Mouse (Mus musculus) myocyte (in vitro differentiated cells): Measurements from ENCODE around the gene Fto. TPM values are rescaled to one million over a fixed set of nuclear protein-coding genes. Genes with fewer than 3 reads are reported as not detected.
A peak's percentile ranks its signal among the peaks of the same experiment; 100 is the strongest.

Source experiments
- H3K27me3 ChIP-seq: one replicate; pipeline ENCODE4 v1.6.1; 2011; ENCODE audit not compliant: control insufficient read depth, insufficient read depth, insufficient read length
- H3K36me3 ChIP-seq: one replicate; pipeline ENCODE4 v1.6.1; 2011; ENCODE audit not compliant: control insufficient read depth, insufficient read depth
- H3K4me2 ChIP-seq: one replicate; pipeline ENCODE4 v1.6.1; 2011; ENCODE audit warnings: low read depth, control low read depth
- H3K4me3 ChIP-seq: one replicate; pipeline ENCODE4 v1.5.1; 2011; ENCODE audit warnings: mild to moderate bottlenecking, control low read depth, moderate library complexity
- H3K79me2 ChIP-seq: one replicate; pipeline ENCODE4 v1.6.1; 2011; ENCODE audit not compliant: control insufficient read depth, insufficient read depth
- H3ac ChIP-seq: one replicate; pipeline ENCODE4 v1.6.1; 2011; ENCODE audit not compliant: control insufficient read depth, insufficient read length
- CEBPB ChIP-seq: IDR thresholded peaks from 2 replicates; pipeline ENCODE4 v1.6.1; 2011; ENCODE audit warnings: mild to moderate bottlenecking, moderate library complexity; ENCODE audit not compliant: poor library complexity, insufficient read depth, severe bottlenecking
- E2F4 ChIP-seq: IDR thresholded peaks from one replicate; pipeline ENCODE4 v1.6.1; 2011; ENCODE audit warnings: mild to moderate bottlenecking, control low read depth, moderate library complexity; ENCODE audit not compliant: insufficient read depth
- MAX ChIP-seq: IDR thresholded peaks from one replicate; pipeline ENCODE4 v1.6.1; 2011; ENCODE audit warnings: low read depth, mild to moderate bottlenecking, control low read depth
- MYOD1 ChIP-seq, 3 experiments: IDR thresholded peaks; one replicate each; pipeline ENCODE4 v1.6.1; 2011; ENCODE audit warnings: control low read depth in 2 of 3, low read depth in 2 of 3, mild to moderate bottlenecking in 2 of 3, moderate library complexity in 1 of 3; ENCODE audit not compliant: insufficient read length in 2 of 3, control insufficient read depth in 1 of 3
- MYOG ChIP-seq, 3 experiments: IDR thresholded peaks; one replicate each; pipeline ENCODE4 v1.6.1; 2011; ENCODE audit warnings: control low read depth in 2 of 3, low read depth in 2 of 3, mild to moderate bottlenecking in 2 of 3; ENCODE audit not compliant: insufficient read length in 2 of 3, control insufficient read depth in 1 of 3, insufficient read depth in 1 of 3
- POLR2A ChIP-seq: IDR thresholded peaks from one replicate; pipeline ENCODE4 v1.6.1; 2011; ENCODE audit warnings: low read depth, mild to moderate bottlenecking, control low read depth, moderate library complexity; ENCODE audit not compliant: insufficient read length
- POLR2AphosphoS2 ChIP-seq: IDR thresholded peaks from one replicate; pipeline ENCODE4 v1.6.1; 2011; ENCODE audit warnings: low read depth, control low read depth; ENCODE audit not compliant: insufficient read length
- REST ChIP-seq: IDR thresholded peaks from one replicate; pipeline ENCODE4 v1.6.1; 2011; ENCODE audit warnings: mild to moderate bottlenecking, control low read depth, moderate library complexity; ENCODE audit not compliant: insufficient read depth, insufficient read length
- SRF ChIP-seq: IDR thresholded peaks from one replicate; pipeline ENCODE4 v1.6.1; 2011; ENCODE audit warnings: low read depth; ENCODE audit not compliant: control insufficient read depth, insufficient read length
- TCF12 ChIP-seq: IDR thresholded peaks from one replicate; pipeline ENCODE4 v1.6.1; 2011; ENCODE audit warnings: mild to moderate bottlenecking, control low read depth; ENCODE audit not compliant: poor library complexity, insufficient read depth, severe bottlenecking
- TCF3 ChIP-seq: IDR thresholded peaks from one replicate; pipeline ENCODE4 v1.6.1; 2011; ENCODE audit warnings: low read depth, control low read depth; ENCODE audit not compliant: insufficient read length
- USF1 ChIP-seq: IDR thresholded peaks from one replicate; pipeline ENCODE4 v1.6.1; 2011; ENCODE audit warnings: low read depth, mild to moderate bottlenecking, control low read depth, moderate library complexity
- polyA plus RNA-seq: library from polyadenylated mRNA; unstranded; fragments of >200 nt; fragmentation: generic; extraction: Trizol; gene quantifications from one replicate; pipeline ENCODE4 v1.2.1, GENCODE M21; 2012; ENCODE audit warnings: missing spikeins

Gene Fto
- polyA plus RNA-seq, 1 experiment: 74.1 TPM

- no peak for TF ChIP-seq SRF
- no peak for TF ChIP-seq CEBPB
- no peak for TF ChIP-seq POLR2A
- no peak for TF ChIP-seq TCF3
- TF ChIP-seq TCF12: no peak
- no peak for TF ChIP-seq REST
- TF ChIP-seq USF1: no peak
- no peaks in the 10 kb centered on the region for H3K27me3 ChIP-seq
- no peak overlapping the region for H3K4me3 ChIP-seq
- peaks cover 78% of the 10 kb centered on the region for H3K79me2 ChIP-seq
- no peak overlapping the region for H3ac ChIP-seq
- peak overlapping the region; percentile 49 for H3K4me2 ChIP-seq
- peaks cover 13% of the 10 kb centered on the region for H3K36me3 ChIP-seq
These were observed 10.2 kb downstream of the Fto start for GRCm38 (mm10) chr8:91323511-91323910.

DNA sequence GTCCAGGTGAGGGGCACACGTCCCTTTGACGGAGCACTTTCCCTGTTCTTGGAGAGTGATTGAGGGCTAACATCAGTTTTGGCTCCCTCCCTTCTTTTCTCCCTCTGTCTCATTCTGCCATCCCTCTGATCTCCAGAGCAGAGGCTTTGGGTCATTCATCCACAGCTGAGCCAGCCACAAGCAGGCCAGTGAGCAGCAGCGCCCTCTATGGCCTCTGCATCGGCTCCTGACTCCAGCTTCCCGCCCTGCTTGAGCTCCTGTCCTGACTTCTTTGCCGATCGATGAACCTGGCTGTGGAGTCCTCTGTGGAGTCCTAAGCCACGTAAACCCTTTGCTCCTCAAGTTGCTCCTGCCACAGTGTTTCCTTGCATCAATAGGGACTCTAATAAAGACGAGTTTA is 10.9 kb downstream of the Fto start:
- Histone ChIP-seq H3K4me2 (no peak overlapping the region), H3K79me2 (peaks cover 74% of the 10 kb centered on the region), H3K36me3 (peaks cover 13% of the 10 kb centered on the region), H3ac (no peak overlapping the region), H3K4me3 (no peak overlapping the region), H3K27me3 (no peaks in the 10 kb centered on the region)
- no peak for TF ChIP-seq TCF12
- TF ChIP-seq SRF: no peak
- TF ChIP-seq E2F4: no peak

GRCm38 (mm10) chr8:91324916-91325315 is 11.6 kb downstream of the Fto start:
- Histone ChIP-seq H3K79me2 (peaks cover 70% of the 10 kb centered on the region), H3K4me2 (no peak overlapping the region), H3K4me3 (no peak overlapping the region), H3ac (no peak overlapping the region), H3K36me3 (peaks cover 13% of the 10 kb centered on the region), H3K27me3 (no peaks in the 10 kb centered on the region)
- TF ChIP-seq USF1 (no peak), REST (no peak), E2F4 (no peak), POLR2A (no peak), MYOG (IDR thresholded peaks at IDR 0.05; ENCODE audit: control insufficient read depth in 1 of 3, insufficient read depth in 1 of 3, insufficient read length in 2 of 3, low read depth in 2 of 3) (no peak), CEBPB (no peak), TCF3 (no peak), SRF (no peak), POLR2AphosphoS2 (no peak), TCF12 (no peak), MAX (no peak), MYOD1 (IDR thresholded peaks at IDR 0.05; ENCODE audit: control insufficient read depth in 1 of 3, insufficient read length in 2 of 3, low read depth in 2 of 3) (no peak)

GRCm38 (mm10) chr8:91326018-91326417 is 12.7 kb downstream of the Fto start:
- Histone ChIP-seq H3K4me2 (no peak overlapping the region), H3ac (no peak overlapping the region), H3K4me3 (no peak overlapping the region), H3K79me2 (peaks cover 70% of the 10 kb centered on the region), H3K27me3 (no peaks in the 10 kb centered on the region), H3K36me3 (peaks cover 13% of the 10 kb centered on the region)
- TF ChIP-seq MYOG (IDR thresholded peaks at IDR 0.05; ENCODE audit: control insufficient read depth in 1 of 3, insufficient read depth in 1 of 3, insufficient read length in 2 of 3, low read depth in 2 of 3) (no peak), TCF12 (peak; percentile 26), MYOD1 (IDR thresholded peaks at IDR 0.05; ENCODE audit: control insufficient read depth in 1 of 3, insufficient read length in 2 of 3, low read depth in 2 of 3) (peak in 1 of 3 experiments; percentile 56), CEBPB (peak; percentile 43; the same call in 1 of the 2 replicates)

DNA sequence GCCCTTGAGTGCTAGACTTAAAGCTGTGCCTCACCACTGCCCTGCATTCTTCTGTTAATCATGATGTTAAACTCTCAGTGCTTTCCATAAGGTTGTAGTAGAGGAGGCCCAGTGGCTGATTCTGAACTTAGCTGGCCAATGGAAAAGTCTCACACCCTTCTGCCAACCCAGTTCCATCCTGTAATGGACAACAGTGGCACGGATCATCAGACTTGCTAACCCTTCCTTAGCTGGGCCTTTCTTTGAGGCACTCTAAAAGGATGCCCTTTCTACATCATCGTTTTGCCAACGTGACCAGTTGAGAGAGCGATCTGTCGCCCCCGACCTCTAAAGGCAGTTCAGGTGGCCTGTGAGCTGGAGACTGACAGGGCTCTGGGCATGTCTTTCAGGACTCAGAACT is 13.6 kb downstream of the Fto start:
- no peak overlapping the region for H3ac ChIP-seq
- H3K36me3 ChIP-seq: peaks cover 13% of the 10 kb centered on the region
- peaks cover 70% of the 10 kb centered on the region for H3K79me2 ChIP-seq
- TF ChIP-seq TCF3 (no peak), USF1 (no peak)
- H3K4me3 ChIP-seq: no peak overlapping the region
- H3K27me3 ChIP-seq: no peaks in the 10 kb centered on the region
- H3K4me2 ChIP-seq: no peak overlapping the region

DNA sequence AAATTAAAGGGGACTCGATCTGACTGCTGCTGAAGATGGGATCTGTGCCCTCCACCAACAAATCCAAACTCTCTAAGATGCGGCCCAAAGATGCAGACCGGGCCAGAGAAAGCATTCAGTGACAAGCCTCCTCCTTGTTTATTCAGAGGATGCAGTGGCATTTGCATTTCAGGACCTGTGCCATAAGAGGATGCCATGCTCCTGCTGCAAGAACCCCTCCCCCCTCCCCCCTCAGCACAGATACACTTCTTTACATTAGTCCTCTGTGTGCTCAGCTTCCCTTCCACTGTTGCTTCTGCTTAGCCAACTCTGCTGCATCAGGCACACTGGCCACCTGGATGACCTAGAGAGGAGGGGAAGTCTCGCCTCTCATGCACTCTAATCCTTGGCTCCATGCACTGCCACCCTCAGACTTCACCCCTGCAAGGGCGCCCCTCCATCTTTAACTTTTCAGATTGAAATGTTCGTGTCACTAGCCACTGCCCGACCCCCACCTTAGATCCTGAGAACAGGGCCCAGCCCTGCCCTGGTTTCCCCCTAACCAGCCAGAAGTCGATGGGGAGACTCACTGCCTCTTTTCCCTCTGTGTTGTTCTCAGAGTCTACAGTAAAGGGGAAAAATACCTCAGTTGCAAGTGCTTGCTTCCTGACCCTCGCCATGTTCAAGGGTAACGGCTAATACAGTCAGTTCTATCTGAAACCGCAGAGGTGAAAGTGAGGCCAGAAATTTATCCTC is 14.3 kb downstream of the Fto start:
- no peaks in the 10 kb centered on the region for H3K27me3 ChIP-seq
- no peak for TF ChIP-seq MYOG (IDR thresholded peaks at IDR 0.05; ENCODE audit: control insufficient read depth in 1 of 3, insufficient read depth in 1 of 3, insufficient read length in 2 of 3, low read depth in 2 of 3)
- H3ac ChIP-seq: no peak overlapping the region
- peaks cover 72% of the 10 kb centered on the region for H3K79me2 ChIP-seq
- no peak overlapping the region for H3K4me3 ChIP-seq
- peaks cover 13% of the 10 kb centered on the region for H3K36me3 ChIP-seq
- no peak overlapping the region for H3K4me2 ChIP-seq
